Mouse (Mus musculus) thymus, postnatal 36 days (tissue): ENCODE results near the gene Cstad.

ENCODE experiments used
- DNase-seq, 2 experiments: peaks; one replicate each; pipeline ENCODE4 v3.0.0; 2022; ENCODE audit warnings: mixed read lengths in 2 of 2

The Cstad gene

DNA sequence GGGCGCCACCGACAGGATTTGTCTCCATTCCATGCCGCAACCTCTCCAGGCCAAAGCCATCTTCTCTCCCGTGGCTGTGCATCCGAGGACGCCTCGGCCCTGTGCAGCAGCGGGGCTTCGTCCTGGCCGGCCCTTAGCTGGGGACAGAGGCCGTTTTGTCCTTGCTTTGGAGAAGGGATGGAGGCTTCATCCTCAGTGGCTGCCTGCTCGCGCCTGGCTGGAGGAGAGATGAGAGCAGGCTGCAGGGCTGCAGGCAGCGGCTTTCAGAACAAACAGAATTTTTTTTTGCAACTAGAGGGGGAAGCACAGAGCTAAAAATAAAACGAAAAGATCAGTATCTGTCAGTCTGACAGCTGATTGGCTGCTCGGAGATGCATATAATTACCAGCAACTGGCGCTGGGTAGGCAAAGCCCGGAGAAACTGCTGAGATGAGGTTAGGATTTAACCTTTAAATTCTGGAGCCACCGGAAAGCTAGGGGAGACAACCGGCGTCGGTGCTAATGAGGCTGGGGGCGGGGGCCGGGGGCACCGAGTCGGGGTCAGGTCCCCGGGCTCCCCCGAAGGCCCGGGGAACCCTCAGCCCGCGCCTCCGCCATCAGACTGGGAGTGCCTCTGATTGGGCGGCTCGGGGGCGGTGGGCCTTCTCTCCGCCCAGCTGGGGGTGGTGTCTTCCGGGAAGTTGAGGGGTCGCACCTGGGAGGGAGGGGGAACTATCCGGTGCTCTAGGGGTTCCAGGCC is at the start of gene Cstad:
Gene Cstad (plus strand): TSS at position 400 of the 739 bp plus-strand sequence.
- peak; percentile 91 to 94 for DNase-seq

DNA sequence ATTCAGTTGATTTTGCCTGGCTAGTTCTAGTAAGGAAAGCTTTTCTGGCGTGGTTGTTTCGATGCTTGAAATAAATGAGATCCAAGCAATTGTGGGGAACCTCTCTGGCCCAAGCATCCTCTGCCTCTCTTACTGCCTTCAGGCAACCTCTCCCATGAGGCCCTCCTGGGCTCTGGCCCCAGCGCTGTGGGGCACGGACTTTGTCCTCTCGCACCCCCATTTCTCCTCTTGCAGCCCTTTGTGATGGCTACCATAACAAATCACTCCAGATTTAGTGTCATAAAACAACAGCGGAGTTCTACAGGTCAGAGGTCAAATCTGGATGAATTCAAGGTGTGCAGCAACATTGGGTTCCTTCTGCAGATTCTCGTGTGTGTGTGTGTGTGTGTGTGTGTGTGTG is 49.1 kb upstream of the Cstad start:
- no peak for DNase-seq

DNA sequence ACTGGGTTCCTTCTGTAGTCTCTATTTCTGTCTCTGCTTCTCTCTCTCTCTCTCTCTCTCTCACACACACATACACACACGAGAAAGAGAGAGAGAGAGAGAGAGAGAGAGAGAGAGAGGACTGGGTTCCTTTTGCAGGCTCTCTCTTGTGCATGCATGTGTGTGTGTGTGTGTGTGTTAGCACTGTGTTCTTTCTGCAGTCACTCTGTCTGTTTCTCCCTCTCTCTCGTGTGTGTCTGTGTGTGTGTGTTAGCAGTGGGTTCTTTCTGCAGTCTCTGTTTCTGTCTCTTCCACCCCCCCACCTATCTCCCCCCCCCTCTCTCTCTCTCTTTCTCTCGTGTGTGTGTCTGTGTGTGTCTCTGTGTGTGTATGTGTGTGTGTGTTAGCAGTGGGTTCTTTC is 48.6 kb upstream of the Cstad start:
- no peak for DNase-seq

DNA sequence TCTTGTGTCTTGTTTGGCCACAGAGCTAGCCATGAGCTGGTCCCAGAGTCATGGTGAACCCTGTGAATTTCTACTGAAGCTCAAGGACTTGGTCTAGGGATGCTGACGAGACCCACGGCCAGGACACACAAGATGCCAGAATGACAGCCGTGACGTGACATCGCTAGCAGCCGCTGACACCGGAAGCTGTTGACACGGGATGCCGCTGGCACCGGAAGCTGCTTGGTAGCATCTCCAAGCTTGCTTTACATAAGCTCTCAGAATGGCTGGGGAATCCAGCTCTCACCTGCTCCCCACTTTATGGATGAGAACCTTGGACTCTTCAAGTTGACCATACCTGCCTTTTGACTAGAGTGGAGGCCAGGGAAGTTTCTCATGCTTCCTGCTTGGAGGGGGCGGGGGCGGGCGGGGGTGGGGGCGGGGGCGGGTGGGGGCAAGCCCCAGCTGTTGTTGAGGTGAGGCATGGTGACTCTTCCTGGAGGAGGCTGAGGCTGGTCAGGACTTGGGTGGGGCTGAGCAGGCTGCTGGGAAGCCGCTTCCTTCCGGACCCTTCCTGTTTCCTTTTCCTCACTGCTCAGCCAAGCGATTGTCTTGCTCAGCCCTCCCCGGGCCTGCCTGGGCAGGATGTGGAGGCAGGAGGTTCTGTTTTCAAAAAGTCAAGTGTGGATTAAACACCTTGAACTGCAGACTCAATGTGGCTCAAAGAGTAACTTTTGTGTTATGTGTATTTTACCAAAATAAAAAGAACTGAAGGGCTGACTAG is 47.2 kb upstream of the Cstad start:
- DNase-seq: peak; percentile 59 to 74

DNA sequence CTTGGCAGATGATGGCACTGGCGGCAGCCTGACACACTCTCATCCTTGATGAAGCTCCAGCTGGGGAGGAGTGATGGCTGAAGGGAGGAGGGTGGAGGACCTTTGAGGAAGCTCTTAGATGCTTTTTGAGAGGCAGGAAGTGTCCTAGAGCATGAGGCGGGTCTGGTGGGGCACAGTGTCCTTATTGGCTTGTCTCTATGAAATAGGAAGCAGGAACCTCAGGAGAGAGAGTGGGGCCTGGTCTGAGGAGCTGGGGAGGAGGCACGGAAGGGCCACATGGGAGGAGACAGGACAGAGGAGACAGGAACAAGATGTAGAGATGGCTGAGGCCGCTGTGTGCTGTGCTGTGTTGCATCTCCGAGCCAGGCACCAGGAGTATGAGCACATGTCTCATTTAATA is 43.3 kb upstream of the Cstad start:
- no peak for DNase-seq

DNA sequence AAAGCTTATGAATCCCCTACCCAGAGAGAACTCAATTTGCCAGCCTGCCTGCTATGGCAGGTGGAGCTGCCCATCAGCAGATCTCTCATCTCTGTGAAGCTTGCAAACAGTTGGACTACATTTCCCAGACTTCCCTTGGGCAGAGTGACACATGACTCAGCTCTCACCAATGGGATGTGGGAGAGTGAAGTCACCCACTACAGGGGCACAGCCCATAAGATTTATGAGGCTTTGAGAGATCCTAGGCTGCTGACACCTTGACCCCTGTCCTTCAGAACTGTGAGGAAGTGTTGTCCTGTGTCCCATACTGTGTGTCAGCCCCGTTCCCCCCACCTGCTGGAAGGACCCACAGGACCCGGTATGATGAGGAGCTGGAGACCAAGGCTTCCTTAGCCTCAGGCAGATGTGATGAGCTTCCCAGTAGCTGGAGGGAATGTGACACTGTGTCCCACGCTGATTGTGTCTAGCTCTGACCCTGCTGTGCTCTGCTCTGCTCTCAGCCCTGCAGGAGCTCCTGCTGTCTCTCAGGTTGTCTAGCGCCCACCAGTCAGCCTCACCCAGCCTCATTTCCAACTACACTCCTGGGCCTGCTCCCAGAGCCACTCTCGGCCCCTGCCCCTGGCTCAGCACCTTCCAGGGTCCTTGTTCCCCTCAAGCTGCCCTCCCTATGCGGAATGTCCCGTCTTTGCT is 40.8 kb upstream of the Cstad start:
- DNase-seq: peak; percentile 13 to 34

DNA sequence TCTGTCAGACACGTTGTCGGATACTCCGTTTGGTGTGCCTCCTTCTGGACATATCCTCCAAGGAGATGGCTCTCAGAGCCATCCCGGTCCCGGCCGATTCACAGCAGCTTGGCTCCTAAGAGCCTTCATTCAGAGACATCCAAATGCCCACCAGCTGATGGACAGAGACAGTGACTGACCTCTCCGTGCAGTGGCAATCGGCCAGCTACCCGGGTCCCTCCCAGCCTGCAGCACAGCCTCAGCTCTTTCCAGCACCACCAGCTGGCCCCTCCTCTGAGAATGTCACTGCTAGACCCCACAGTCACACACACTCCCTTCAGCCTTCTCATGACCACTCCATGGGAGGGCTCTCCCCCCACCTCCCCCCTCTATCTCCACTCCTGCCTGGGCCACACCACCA is 39.6 kb upstream of the Cstad start:
- DNase-seq: no peak

DNA sequence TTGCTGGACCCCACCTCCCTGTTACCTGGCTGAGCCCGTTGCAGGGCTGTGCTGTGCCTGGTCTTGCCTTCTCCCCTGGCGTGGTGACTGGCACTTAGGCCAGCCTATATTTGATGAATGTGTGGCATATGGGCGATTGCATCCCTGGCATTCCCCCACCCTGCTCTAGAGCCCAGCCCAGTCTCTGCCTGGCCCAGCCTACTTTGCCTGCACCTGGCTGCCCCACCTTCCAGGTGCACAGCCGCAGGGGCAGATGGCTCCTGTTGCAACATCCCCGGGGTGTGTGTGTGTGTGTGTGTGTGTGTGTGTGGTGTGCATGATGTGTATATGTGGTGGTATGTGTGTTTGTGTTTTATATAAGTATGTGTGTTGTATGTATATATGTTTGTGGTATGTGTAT is 38.3 kb upstream of the Cstad start:
- DNase-seq: no peak

DNA sequence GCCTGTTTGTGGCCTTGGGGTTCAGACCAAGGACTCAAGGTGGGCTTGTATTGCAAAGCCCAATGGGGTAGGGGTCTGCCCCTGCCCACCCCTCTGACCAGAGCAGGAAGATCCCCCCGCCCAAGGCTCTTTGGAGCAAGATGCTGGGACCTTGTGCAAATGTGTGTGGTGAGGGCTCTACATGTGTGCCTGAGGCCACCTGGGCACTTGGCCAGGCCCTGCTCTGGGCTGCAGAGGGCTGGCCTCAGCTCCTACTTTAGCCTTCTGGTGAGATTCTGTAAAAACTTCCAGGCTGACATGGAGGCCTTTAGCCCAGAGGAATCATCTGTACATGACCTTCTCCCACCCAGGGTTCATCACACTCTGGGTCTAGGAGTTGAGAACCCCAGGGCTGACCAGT is 35.3 kb upstream of the Cstad start:
- no peak for DNase-seq

DNA sequence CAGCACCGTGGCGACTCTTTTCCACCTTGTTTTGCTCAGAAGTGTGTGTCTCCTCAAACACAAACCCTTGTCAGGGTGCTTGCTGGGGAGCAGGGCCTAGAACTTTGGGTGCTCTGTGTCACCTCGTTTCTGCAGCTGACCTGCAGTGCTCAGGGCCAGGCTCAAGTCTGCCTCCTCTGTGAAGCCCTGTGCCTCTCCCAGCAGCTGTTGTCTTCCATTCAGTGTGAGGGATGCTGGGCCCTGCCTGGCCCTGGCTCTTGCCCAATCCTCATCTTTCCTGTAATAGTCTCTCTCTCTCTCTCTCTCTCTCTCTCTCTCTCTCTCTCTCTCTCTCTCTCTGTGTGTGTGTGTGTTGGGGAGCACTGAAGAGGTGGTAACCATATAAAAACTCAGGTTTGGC is 32.3 kb upstream of the Cstad start:
- DNase-seq: no peak

DNA sequence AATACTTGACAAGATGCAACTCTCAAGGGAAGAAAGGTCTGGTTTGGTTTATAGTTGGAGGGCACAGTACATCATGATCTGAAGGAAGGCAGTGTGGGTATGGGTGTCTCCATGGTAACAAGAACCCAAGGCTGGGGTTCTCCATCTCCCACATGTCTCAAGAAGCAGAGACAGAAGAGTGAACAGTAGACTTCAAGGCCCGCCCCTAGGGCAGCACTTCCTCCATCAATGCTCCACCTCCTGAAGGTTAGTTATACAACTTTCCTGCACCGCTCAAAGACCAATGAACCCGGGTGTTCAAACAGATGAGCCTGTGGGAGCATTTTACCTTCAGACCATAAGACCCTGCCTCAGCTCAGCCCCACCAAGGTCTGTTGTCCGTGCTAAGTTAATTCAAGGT is 23.2 kb upstream of the Cstad start:
- no peak for DNase-seq

DNA sequence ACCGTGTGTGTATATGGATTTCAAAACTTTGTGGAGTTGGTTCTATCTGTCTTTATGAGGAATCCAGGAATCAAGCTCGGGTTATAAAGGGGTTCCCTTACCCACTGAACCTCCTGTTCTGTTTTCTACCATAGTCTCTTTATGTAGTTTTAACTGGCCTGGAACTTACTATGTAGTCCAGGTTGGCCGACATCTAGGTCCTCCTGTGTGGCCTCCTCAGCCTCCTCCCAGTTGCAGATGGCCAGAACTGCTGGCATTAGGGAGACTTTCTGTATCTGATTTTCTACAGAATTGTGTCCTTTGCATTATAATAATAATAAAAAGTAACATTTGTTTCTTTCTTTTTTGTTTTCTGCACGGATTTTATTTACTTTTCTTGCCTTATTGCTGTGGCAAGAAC is 21.3 kb upstream of the Cstad start:
- no peak for DNase-seq

DNA sequence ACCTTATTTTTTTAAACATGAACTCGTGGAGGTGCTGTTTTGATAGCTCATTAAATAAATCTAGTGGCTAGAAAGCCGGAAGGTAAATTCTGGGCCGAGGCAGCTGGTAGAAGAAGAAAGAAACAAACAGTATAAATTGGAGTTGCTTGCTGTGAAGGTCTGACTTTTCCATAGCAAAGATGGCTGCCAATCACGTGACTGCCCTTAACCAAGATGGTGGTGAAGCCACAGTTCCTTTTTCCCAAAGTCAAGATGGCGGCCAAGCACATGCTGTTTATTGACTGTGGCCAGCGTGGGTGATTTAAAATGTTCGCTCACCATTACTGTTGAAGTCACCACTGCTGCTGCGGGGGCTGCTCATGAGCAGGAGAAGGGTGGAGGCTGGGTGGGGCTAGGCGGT is 17.8 kb upstream of the Cstad start:
- DNase-seq: no peak

DNA sequence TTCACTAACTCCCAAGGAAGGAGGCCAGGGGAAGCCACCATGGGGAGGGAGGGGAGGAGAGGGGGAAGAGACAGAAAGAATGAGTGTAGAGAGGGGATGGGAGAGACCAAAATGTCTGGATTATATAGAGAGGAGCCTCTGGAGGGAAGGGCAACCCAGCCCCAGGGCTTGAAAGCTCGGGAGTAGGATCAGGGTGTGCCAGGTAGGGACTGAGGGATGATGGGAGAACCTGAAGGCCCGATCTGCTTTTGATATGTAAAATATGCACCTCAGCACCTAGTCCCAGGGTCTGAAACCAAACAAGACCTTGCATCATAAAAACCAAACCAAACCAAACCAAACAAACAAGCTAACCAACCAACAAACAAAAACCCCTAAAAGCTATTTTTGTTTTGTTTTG is 16.8 kb upstream of the Cstad start:
- DNase-seq: no peak

DNA sequence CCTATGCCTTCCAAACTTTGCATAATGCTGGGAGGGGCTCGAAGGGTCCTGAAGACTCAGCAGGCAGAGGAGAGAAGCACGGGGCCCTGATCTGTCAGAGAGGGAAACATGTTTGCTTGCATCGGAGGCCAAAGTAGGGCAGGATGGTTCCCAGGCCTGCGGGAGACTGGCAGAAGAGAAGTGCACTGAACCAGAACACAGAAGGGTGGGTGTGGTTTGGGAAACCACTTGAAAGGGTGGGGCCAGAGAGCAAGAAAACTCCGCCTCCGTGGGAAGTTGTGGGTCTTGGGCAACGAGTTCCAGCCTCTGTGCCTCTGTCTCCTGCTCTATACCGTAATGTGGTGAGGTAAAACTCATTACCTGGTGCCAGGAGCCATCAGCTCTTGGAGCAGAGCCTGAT is 7.7 kb upstream of the Cstad start:
- peak; percentile 81 to 86 for DNase-seq

DNA sequence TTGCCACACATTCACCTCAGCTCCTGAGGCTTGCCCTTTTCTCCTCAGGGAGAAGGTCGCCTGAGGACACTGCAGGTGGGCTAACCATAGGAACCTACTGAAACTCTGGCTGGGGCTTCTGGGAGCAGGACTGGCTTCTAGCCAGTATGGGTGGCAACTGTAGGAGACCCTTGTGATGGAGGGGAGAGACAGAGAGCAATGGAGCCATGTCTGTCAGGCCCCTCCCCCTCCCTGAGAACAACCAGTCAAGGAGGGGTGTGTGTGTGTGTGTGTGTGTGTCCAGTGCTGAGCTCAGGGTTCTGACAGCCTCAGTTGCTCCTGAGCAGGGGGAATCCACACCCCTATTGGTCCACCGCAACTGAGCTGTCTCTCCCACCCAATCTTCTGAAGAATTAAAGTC is 7.2 kb upstream of the Cstad start:
- DNase-seq: no peak

DNA sequence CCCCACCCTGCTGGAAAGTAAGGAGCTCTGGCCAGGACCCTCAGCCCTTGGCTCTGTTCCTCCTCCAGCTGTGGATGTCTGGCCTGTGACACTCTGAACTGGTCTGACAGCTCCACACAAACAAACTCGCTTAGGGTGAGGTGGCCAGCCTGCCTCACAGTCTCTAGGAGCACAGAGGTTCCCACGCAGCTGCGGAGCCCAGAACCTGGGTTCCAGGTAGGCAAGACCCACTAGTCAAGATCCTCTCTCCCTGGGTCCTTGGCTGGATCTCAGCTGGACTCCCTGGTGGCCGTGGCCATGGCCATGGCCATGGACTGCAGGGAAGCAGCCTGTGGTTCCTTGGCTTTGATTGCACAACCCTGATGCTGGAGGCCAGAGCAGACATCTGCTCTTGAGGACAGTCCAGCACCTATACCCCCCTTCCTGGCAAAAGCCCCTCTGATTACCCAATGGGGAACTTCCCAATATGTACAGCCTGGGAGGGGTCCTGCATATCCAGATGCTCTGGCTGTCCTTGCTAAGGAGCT is 5.8 kb upstream of the Cstad start:
- no peak for DNase-seq

DNA sequence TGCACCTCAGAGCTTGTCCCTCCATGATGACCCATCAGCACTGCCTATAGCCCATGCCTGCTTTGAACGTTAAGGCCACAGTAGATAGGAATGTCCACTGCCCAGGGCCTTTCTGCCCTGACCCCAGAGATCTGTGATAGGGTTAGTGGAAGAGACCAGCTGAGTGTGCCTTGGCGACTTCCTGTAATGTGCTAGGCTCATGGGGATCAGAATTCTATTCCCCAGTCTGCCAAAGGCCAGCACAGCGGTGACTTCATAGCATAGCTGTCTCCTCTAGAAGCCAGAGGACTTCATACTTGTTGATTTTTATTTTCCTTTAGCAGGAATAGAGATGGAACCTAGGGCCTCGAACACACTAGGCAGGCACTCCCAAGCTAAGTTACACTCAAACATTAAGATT is 5.1 kb upstream of the Cstad start:
- no peak for DNase-seq

DNA sequence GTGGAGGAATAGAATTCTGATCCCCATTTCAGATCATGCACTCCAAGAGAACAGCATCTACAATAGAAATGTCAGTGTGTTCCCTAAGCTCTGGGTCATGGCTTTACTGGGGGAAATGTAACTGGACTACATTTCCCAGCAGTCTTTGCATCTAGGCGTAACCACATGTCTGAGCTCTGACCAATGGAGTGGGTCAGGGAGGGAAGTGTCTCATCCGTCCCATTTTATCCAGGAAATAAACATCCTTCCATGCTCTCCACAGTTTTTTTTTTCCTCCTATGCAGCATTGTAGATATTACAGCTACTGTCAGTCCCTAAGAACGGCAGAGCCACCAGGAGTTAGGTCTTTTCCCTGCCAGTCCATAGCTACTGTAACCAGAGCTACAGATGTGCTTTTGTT is 3.9 kb upstream of the Cstad start:
- peak in 1 of 2 experiments; percentile 19 for DNase-seq

DNA sequence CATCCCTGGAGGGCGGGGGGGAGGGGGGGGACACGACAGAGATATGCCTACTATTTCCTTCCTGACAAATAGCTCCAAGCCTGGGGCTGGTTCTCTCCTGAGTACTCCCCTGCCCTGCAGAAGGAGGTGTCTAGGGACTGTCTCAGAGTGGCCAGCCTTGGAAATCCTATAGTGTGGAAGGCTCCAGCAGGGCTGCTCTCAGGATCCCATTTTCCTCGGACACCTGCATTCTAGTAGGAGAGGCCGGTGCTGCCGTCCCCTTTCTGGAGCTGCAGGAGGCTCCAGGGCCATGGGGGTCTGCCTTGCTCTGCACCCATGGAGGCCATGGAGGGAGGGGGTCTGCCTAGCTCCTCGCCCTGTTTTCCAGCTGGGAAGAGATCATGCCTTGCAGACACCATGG is 2.4 kb upstream of the Cstad start:
- DNase-seq: no peak

DNA sequence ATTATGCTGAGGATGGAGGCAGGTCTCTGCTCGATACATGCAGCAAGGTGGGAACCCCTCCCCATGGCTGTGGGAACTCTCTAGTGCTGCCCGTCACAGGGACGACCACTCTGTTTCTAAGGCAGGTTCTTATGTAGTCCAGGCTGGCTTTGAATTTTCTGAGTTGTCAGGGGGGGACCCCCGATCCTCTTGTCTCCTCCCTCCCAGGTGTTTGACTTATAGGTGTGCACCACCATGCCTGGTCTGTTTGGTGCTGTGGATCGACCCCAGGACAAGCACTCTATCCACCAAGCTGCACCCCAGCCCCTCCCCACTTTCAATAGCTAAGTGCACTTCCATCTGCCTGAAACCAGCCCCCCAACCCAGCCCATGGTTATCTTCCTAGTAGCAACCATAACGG is 1.9 kb upstream of the Cstad start:
- no peak for DNase-seq

DNA sequence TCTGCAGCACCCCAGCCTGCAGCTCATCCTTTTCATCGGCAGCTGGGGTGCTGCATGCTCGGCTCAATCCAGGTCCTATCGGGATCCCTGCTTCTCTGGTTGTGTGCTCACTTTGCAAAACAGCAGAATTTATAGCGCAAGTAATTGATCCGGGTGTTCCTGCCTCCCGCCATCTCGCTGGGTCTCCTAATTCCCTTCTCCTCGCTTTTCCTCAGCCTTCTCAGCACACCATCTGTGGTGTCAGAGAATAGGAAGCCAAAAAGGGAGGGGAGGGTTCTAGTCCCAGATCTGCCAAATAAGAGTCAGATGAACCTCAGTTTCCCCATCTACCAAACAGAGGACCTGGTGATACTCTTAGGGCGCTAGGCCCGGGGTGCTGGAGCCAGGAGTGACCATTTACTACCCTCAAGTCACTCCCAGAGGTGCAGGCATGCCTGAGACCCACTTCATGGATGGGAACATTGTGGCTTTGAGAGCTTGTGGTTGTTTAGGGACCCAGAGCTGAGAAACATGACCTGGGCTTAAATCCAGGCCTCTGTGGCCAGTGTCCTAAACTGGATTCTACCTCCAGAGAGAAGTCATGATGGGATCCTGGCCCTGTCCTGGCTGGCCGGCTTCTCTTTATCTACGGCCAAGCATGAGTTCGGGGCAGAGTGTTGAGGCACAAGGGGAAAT is 1.1 kb upstream of the Cstad start:
- DNase-seq: no peak

DNA sequence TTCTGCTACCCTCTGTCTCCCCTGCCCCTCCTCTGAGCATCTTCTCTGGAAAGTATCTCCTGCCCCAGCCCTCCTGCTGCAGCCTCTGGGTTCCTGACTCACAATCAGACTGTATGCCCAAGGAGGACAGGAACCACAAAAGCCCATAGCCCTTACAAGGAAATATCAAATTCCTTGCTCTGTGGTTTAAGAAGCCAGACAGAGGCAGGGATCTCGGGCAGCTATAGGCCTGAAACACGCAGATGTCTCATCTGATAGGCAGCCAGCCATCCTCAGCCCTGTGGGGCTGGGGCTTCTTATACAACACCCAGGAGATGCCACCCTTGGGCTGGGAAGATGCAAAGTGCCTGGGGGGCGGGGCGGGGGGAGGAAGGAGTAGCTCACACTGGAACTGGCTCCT is 956 bp downstream of the Cstad start:
- DNase-seq: no peak
